In the genomic region with DNA sequence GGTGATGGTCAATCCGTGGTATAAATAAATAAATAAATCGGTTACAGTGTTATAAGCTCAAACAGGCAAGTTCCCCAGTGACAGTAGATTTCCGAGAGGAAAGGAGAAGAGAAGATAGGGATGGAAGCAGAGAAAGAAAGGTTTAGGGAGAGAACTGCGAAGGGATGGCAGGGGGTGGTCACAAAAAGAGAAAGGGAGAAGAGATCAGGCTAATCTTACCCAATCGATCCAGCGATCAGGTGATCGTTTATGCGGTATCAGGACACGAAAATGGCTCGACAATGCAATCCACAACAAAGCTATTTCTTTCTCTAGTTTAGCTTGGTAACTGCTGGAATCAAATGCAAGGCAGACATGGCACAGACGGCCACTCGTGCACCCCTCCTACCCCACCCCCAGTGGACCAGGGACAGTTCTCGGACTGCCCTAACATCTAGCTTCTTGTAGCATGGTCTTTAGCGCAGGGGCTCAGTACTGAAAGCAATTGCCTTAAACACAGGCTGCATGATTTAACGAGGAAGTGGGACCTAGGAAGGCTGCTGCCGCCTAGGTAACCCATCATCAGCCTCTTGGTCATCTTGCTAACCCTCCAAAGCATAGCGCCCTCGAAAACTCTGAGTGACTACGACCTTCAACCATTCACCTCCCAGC, we compare ENCODE assay signal across 8 mouse cellular contexts. TPM values are rescaled to one million over a fixed set of nuclear protein-coding genes. Genes with fewer than 3 reads are reported as not detected.
DNase-seq lines count a peak whose midpoint lies in the region; ATAC-seq and TF ChIP-seq lines count a peak whose summit lies in the region.

A gene (plus strand): TSS at position 80 of the 651 bp plus-strand sequence.

- H3K27ac ChIP-seq in lung, embryonic 16.5 days (ENCODE audit: low read length) = no peak within 1 kb of the TSS
- no peak within 1 kb of the TSS for H3K27ac ChIP-seq in embryonic facial prominence, embryonic 11.5 days (replicated peaks; ENCODE audit: low read depth, low read length)
- no peak within 1 kb of the TSS for H3K27ac ChIP-seq in intestine, embryonic 14.5 days (ENCODE audit: low read depth)
- H3K27ac ChIP-seq in midbrain, embryonic 10.5 days (replicated peaks) = no peak within 1 kb of the TSS
- H3K27ac ChIP-seq in stomach, postnatal 0 days (replicated peaks) = no peak within 1 kb of the TSS

- H3K27me3 ChIP-seq in lung, embryonic 16.5 days (ENCODE audit: control insufficient read depth, insufficient read depth, low read depth, low read length) = peaks cover 16% of the 10 kb centered on the region; the same call in 1 of the 2 replicates
- H3K27me3 ChIP-seq in embryonic facial prominence, embryonic 11.5 days (ENCODE audit: control insufficient read depth, insufficient read depth, low read length) = peaks cover 7% of the 10 kb centered on the region; the same call in 1 of the 2 replicates
- peaks cover 38% of the 10 kb centered on the region for H3K27me3 ChIP-seq in intestine, embryonic 14.5 days (replicated peaks; ENCODE audit: control insufficient read depth, insufficient read depth, low read length)
- H3K27me3 ChIP-seq in midbrain, embryonic 10.5 days (ENCODE audit: low read depth, poor library complexity, severe bottlenecking) = peaks cover 52% of the 10 kb centered on the region
- H3K27me3 ChIP-seq in stomach, postnatal 0 days (ENCODE audit: control insufficient read depth, insufficient read depth, low read length) = no peaks in the 10 kb centered on the region

- no peak for TF ChIP-seq EP300 in stomach, postnatal 0 days (optimal IDR thresholded peaks at IDR 0.05)

- H3K9ac ChIP-seq in lung, embryonic 16.5 days (ENCODE audit: low read length) = no peak within 1 kb of the TSS
- H3K9ac ChIP-seq in embryonic facial prominence, embryonic 11.5 days (replicated peaks; ENCODE audit: low read length) = peak within 1 kb of the TSS; percentile 37
- 0 out of 2 replicates have a peak within 1 kb of the TSS, but pooled peaks have one; percentile 7 for H3K9ac ChIP-seq in intestine, embryonic 14.5 days (ENCODE audit: low read length)
- H3K9ac ChIP-seq in stomach, postnatal 0 days (ENCODE audit: low read length) = 0 out of 2 replicates have a peak within 1 kb of the TSS, but pooled peaks have one; percentile 14

- ATAC-seq in lung, embryonic 16.5 days (ENCODE audit: low read depth) = no peak
- peak; percentile 36; the same call in 1 of the 2 replicates for ATAC-seq in embryonic facial prominence, embryonic 11.5 days (replicated peaks; ENCODE audit: insufficient number of reproducible peaks, low FRiP score, low TSS enrichment, low read depth)
- no peak for ATAC-seq in intestine, embryonic 14.5 days (replicated peaks; ENCODE audit: low FRiP score, low TSS enrichment, low read depth)
- ATAC-seq in stomach, postnatal 0 days (ENCODE audit: low FRiP score, low TSS enrichment) = no peak

- no peaks in the 10 kb centered on the region for H3K36me3 ChIP-seq in lung, embryonic 16.5 days (ENCODE audit: control insufficient read depth, insufficient read depth, low read length)
- H3K36me3 ChIP-seq in embryonic facial prominence, embryonic 11.5 days (replicated peaks; ENCODE audit: control insufficient read depth, insufficient read depth, low read depth, low read length) = no peaks in the 10 kb centered on the region
- H3K36me3 ChIP-seq in intestine, embryonic 14.5 days (ENCODE audit: control insufficient read depth, insufficient read depth, low read length) = no peaks in the 10 kb centered on the region
- no peaks in the 10 kb centered on the region for H3K36me3 ChIP-seq in midbrain, embryonic 10.5 days
- H3K36me3 ChIP-seq in stomach, postnatal 0 days (ENCODE audit: control insufficient read depth, insufficient read depth, low read length) = no peaks in the 10 kb centered on the region

- DNase-seq in lung, postnatal 25 days (ENCODE audit: low spot score) = no peak
- no peak for DNase-seq in embryonic facial prominence, embryonic 11.5 days (ENCODE audit: low spot score)
- peak; percentile 56 for DNase-seq in intestine, embryonic 14.5 days (ENCODE audit: low spot score)
- peak; percentile 20 for DNase-seq in midbrain, embryonic 10.5 days (ENCODE audit: low spot score)
- DNase-seq in stomach, postnatal 0 days (ENCODE audit: low spot score) = no peak
- no peak for DNase-seq in thymus, postnatal 10 days (ENCODE audit: low spot score in 2 of 2)
- no peak for DNase-seq in spleen, postnatal 14 days (ENCODE audit: low spot score in 2 of 2)

- TF ChIP-seq CTCF in stomach, postnatal 0 days (IDR thresholded peaks at IDR 0.05; ENCODE audit: low read depth) = no peak

- H3K4me1 ChIP-seq in lung, embryonic 16.5 days (replicated peaks; ENCODE audit: control insufficient read depth, insufficient read depth, low read length) = peaks cover 10% of the 10 kb centered on the region
- H3K4me1 ChIP-seq in embryonic facial prominence, embryonic 11.5 days (ENCODE audit: control insufficient read depth, insufficient read depth, low read length) = no peaks in the 10 kb centered on the region; the same call in 1 of the 2 replicates
- no peaks in the 10 kb centered on the region for H3K4me1 ChIP-seq in intestine, embryonic 14.5 days (replicated peaks; ENCODE audit: control insufficient read depth, insufficient read depth, low read length)
- H3K4me1 ChIP-seq in midbrain, embryonic 10.5 days = peaks cover 30% of the 10 kb centered on the region
- H3K4me1 ChIP-seq in stomach, postnatal 0 days (replicated peaks; ENCODE audit: control insufficient read depth, insufficient read depth) = 0 out of 2 replicates have a peak, but pooled peaks cover 3% of the 10 kb centered on the region

- peak within 1 kb of the TSS; percentile 49 for H3K4me2 ChIP-seq in lung, embryonic 16.5 days (ENCODE audit: low read depth, low read length)
- H3K4me2 ChIP-seq in embryonic facial prominence, embryonic 11.5 days (ENCODE audit: low read depth, low read length) = peak within 1 kb of the TSS; percentile 55
- peak within 1 kb of the TSS; percentile 60 for H3K4me2 ChIP-seq in intestine, embryonic 14.5 days (ENCODE audit: low read length)
- H3K4me2 ChIP-seq in stomach, postnatal 0 days (replicated peaks; ENCODE audit: low read depth) = peak within 1 kb of the TSS; percentile 59

- WGBS in lung, embryonic 16.5 days = 2% methylated on average over 19 of the region's 19 CpGs
- whole genome bisulfite sequencing in embryonic facial prominence, embryonic 11.5 days = 1% methylated on average over 19 of the region's 19 CpGs
- 3% methylated on average over 19 of the region's 19 CpGs for WGBS in intestine, embryonic 14.5 days
- 2% methylated on average over 19 of the region's 19 CpGs for WGBS in midbrain, embryonic 10.5 days
- WGBS in stomach, postnatal 0 days = 2% methylated on average over 19 of the region's 19 CpGs

- no peaks in the 10 kb centered on the region for H3K9me3 ChIP-seq in lung, embryonic 16.5 days (ENCODE audit: control insufficient read depth, low read length)
- H3K9me3 ChIP-seq in embryonic facial prominence, embryonic 11.5 days (replicated peaks; ENCODE audit: control insufficient read depth, low read length) = no peaks in the 10 kb centered on the region
- no peaks in the 10 kb centered on the region for H3K9me3 ChIP-seq in intestine, embryonic 14.5 days (ENCODE audit: control insufficient read depth, low read length)
- H3K9me3 ChIP-seq in midbrain, embryonic 10.5 days (replicated peaks) = no peaks in the 10 kb centered on the region
- no peaks in the 10 kb centered on the region for H3K9me3 ChIP-seq in stomach, postnatal 0 days (ENCODE audit: control insufficient read depth, low read length)

- H3K4me3 ChIP-seq in lung, embryonic 16.5 days (ENCODE audit: low read length) = peak within 1 kb of the TSS; percentile 21
- H3K4me3 ChIP-seq in embryonic facial prominence, embryonic 11.5 days (ENCODE audit: low read depth, low read length) = peak within 1 kb of the TSS; percentile 30
- peak within 1 kb of the TSS; percentile 24 for H3K4me3 ChIP-seq in intestine, embryonic 14.5 days (ENCODE audit: low read depth, low read length)
- H3K4me3 ChIP-seq in midbrain, embryonic 10.5 days = peak within 1 kb of the TSS; percentile 55
- H3K4me3 ChIP-seq in stomach, postnatal 0 days (ENCODE audit: low read depth, low read length) = peak within 1 kb of the TSS; percentile 29

RNA-seq across cellular contexts. Expression of the gene that starts here (rescaled TPM):
- polyA plus RNA-seq in lung, embryonic 16.5 days (2015; fragmentation: Nextera tagmentation; extraction: Ambion mirVana) = 0.06 and 0.15 TPM in 2 replicates
- 0.72 and 1.6 TPM in 2 replicates for polyA plus RNA-seq in embryonic facial prominence, embryonic 11.5 days (2014; fragmentation: Nextera tagmentation; extraction: Ambion mirVana)
- 1.8 and 2.3 TPM in 2 replicates for polyA plus RNA-seq in intestine, embryonic 14.5 days (2014; fragmentation: Nextera tagmentation; extraction: Ambion mirVana)
- 0.89 and 0.96 TPM in 2 replicates for polyA plus RNA-seq in midbrain, embryonic 10.5 days (2016; fragmentation: Nextera tagmentation; extraction: Ambion mirVana)
- 0.69 and 0.73 TPM in 2 replicates for polyA plus RNA-seq in stomach, postnatal 0 days (2015; fragmentation: Nextera tagmentation; extraction: Ambion mirVana)

Comparison
In these comparisons a context has a peak if more than half of its experiments do, and no peak if none do; other contexts are left out.
1. Peak in DNase-seq and H3K4me3 ChIP-seq in midbrain, embryonic 10.5 days; RNA of the gene not detected or under 1 TPM.